Mouse (Mus musculus) liver, postnatal 0 days (tissue): ENCODE data around the gene Fam192a.

Source experiments
- CTCF ChIP-seq: sonication (generic); IDR thresholded peaks from 2 replicates; pipeline ENCODE4 v1.5.1; 2016; ENCODE audit warnings: antibody characterized with exemption, low read depth
- EP300 ChIP-seq: IDR thresholded peaks from 2 replicates; pipeline ENCODE4 v1.6.1; 2016; ENCODE audit warnings: antibody characterized with exemption, low read depth, mild to moderate bottlenecking

GRCm38 (mm10) chr8:94532873-94533671 lies 68.7 kb downstream of the Fam192a start, which contains the start of gene Cpne2:
- TF ChIP-seq CTCF (peak; percentile 31; the same call in 1 of the 2 replicates), EP300 (no peak)
